Mouse (Mus musculus): ENCODE results near the gene Ccdc91. TPM values are rescaled to one million over a fixed set of nuclear protein-coding genes. Genes with fewer than 3 reads are reported as not detected.

The Ccdc91 gene
- total and polyA plus RNA-seq, 3 experiments = 12.0 to 15.6 (median 14.4) TPM

GRCm38 (mm10) chr6:147575183-147575784 lies 99.7 kb downstream of the Ccdc91 start:
- Histone ChIP-seq H3K4me2 (ENCODE audit: insufficient read depth, low read depth, poor library complexity, severe bottlenecking) (no peak overlapping the region), H3K36me3 (replicated peaks in 1 of 2; ENCODE audit: control insufficient read depth in 1 of 2, insufficient read depth in 1 of 2, low read length in 1 of 2) (peaks cover 0 to 4% of the 10 kb centered on the region in 2 experiments), H3K27ac (ENCODE audit: insufficient read depth, low read depth) (no peak overlapping the region), H3K27me3 (replicated peaks) (no peaks in the 10 kb centered on the region), H3K9me3 (replicated peaks; ENCODE audit: low read length) (no peaks in the 10 kb centered on the region), H3K79me2 (replicated peaks; ENCODE audit: control insufficient read depth, extremely low read depth, insufficient read depth, poor library complexity, severe bottlenecking) (no peaks in the 10 kb centered on the region), H3K4me3 (replicated peaks in 1 of 3; ENCODE audit: low read depth in 2 of 3, low read length in 2 of 3, poor library complexity in 1 of 3) (no peak overlapping the region), H3K9ac (ENCODE audit: insufficient read depth, low read depth) (no peak overlapping the region), H3K4me1 (ENCODE audit: control insufficient read depth in 1 of 2, insufficient read depth in 2 of 2) (peaks cover 0 to 9% of the 10 kb centered on the region in 2 experiments; a peak in 2 of 4 replicates)
- dilution Hi-C loops (cut with MboI; ENCODE audit: extremely low pct_ligation_motif_present, extremely low pct_unique_long_range_greater_than_20kb, low sequenced_read_pairs) (no loop called here), in situ Hi-C loops (cut with MboI; ENCODE audit: low pct_ligation_motif_present, low pct_unique_long_range_greater_than_20kb, low sequenced_read_pairs) (no loop called here)
- DNase-seq (ENCODE audit: extremely low read depth) = no peak
- no peak for TF ChIP-seq E2F4 (IDR thresholded peaks at IDR 0.05; ENCODE audit: insufficient replicate concordance, low read depth, low read length)

DNA sequence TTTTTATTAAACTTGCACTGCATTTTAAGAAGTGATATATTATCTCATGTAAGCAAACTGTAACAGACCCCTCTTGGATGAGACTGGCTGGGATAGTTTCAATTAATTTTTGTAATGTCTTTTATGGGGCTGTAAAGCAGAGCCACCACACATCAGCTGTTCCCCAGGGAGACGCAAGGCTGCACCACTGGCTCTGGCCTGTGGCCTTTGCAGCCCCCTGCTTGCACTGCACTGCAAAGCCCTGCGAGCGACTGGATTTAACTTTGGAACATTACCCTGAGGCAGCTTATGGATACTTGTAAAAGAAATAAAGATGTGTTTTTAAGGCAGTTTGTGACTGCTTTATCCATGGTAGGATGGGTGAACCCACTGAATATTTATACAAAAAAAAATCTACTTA lies 112.0 kb downstream of the Ccdc91 start:
- H3K9ac ChIP-seq (ENCODE audit: insufficient read depth, low read depth) = no peak overlapping the region
- H3K27me3 ChIP-seq (replicated peaks) = no peaks in the 10 kb centered on the region
- peaks cover 0 to 11% of the 10 kb centered on the region in 2 experiments for H3K36me3 ChIP-seq (replicated peaks in 1 of 2; ENCODE audit: control insufficient read depth in 1 of 2, insufficient read depth in 1 of 2, low read length in 1 of 2)
- in situ Hi-C loops (cut with MboI; ENCODE audit: low pct_ligation_motif_present, low pct_unique_long_range_greater_than_20kb, low sequenced_read_pairs) (no loop called here), dilution Hi-C loops (cut with MboI; ENCODE audit: extremely low pct_ligation_motif_present, extremely low pct_unique_long_range_greater_than_20kb, low sequenced_read_pairs) (no loop called here)
- TF ChIP-seq ELF1 (IDR thresholded peaks at IDR 0.05; ENCODE audit: low read depth, low read length) = no peak
- TF ChIP-seq POLR2AphosphoS2 (IDR thresholded peaks at IDR 0.05; ENCODE audit: low read depth, low read length) = no peak
- no peak for TF ChIP-seq RCOR1 (conservative IDR thresholded peaks at IDR 0.05; ENCODE audit: low read depth, low read length)
- TF ChIP-seq ZC3H11A (IDR thresholded peaks at IDR 0.05; ENCODE audit: low read depth, low read length) = no peak
- no peak for TF ChIP-seq USF1 (IDR thresholded peaks at IDR 0.05; ENCODE audit: low read depth, low read length)
- TF ChIP-seq SMC3 (IDR thresholded peaks at IDR 0.05; ENCODE audit: low read depth, low read length) = no peak
- no peak for TF ChIP-seq MAX (IDR thresholded peaks at IDR 0.05; ENCODE audit: low read length)
- TF ChIP-seq ZKSCAN1 (IDR thresholded peaks at IDR 0.05; ENCODE audit: borderline replicate concordance, low read depth, low read length) = no peak
- no peak for TF ChIP-seq JUN (IDR thresholded peaks at IDR 0.05; ENCODE audit: insufficient read depth, low read depth, low read length)
- no peak for TF ChIP-seq PAX5 (IDR thresholded peaks at IDR 0.05; ENCODE audit: low read length)
- no peak for TF ChIP-seq KAT2A (IDR thresholded peaks at IDR 0.05; ENCODE audit: insufficient replicate concordance, low read length)
- TF ChIP-seq ETS1 (conservative IDR thresholded peaks at IDR 0.05; ENCODE audit: low read depth, low read length) = no peak
- no peak for TF ChIP-seq NRF1 (IDR thresholded peaks at IDR 0.05; ENCODE audit: low read depth, low read length)
- TF ChIP-seq CHD2 (IDR thresholded peaks at IDR 0.05; ENCODE audit: low read length) = no peak
- no peak for TF ChIP-seq MAFK (IDR thresholded peaks at IDR 0.05; ENCODE audit: insufficient replicate concordance, low read length)
- TF ChIP-seq POLR2A (IDR thresholded peaks at IDR 0.05; ENCODE audit: low read depth, low read length) = no peak
- TF ChIP-seq USF2 (conservative IDR thresholded peaks at IDR 0.05; ENCODE audit: low read depth, low read length) = no peak
- no peak for TF ChIP-seq HCFC1 (IDR thresholded peaks at IDR 0.05; ENCODE audit: low read depth, low read length)
- TF ChIP-seq MEF2A (IDR thresholded peaks at IDR 0.05; ENCODE audit: borderline replicate concordance, low read depth, low read length) = no peak
- no peak for TF ChIP-seq UBTF (IDR thresholded peaks at IDR 0.05; ENCODE audit: low read depth, low read length)
- H3K27ac ChIP-seq (ENCODE audit: insufficient read depth, low read depth) = no peak overlapping the region
- no peaks in the 10 kb centered on the region for H3K79me2 ChIP-seq (replicated peaks; ENCODE audit: control insufficient read depth, extremely low read depth, insufficient read depth, poor library complexity, severe bottlenecking)
- H3K4me3 ChIP-seq (replicated peaks in 1 of 3; ENCODE audit: low read depth in 2 of 3, low read length in 2 of 3, poor library complexity in 1 of 3) = no peak overlapping the region
- DNase-seq (ENCODE audit: extremely low read depth) = no peak
- no peaks in the 10 kb centered on the region for H3K9me3 ChIP-seq (replicated peaks; ENCODE audit: low read length)
- no peaks in the 10 kb centered on the region for H3K4me1 ChIP-seq (ENCODE audit: control insufficient read depth in 1 of 2, insufficient read depth in 2 of 2)
- no peak overlapping the region for H3K4me2 ChIP-seq (ENCODE audit: insufficient read depth, low read depth, poor library complexity, severe bottlenecking)
